Mouse (Mus musculus) erythroblast, embryonic 14.5 days (primary cell): ENCODE data around the gene Crygd. TPM values are rescaled to one million over a fixed set of nuclear protein-coding genes. Genes with fewer than 3 reads are reported as not detected.

ENCODE experiments used
- H3K27me3 ChIP-seq: 2 replicates; pipeline ENCODE4 v1.6.1; 2012; ENCODE audit warnings: inconsistent platforms; ENCODE audit not compliant: control insufficient read depth
- H3K36me3 ChIP-seq: 2 replicates; pipeline ENCODE4 v1.6.1; 2012; ENCODE audit warnings: mild to moderate bottlenecking, inconsistent platforms; ENCODE audit not compliant: control insufficient read depth
- H3K4me1 ChIP-seq: 2 replicates; pipeline ENCODE4 v1.6.1; 2012; ENCODE audit warnings: inconsistent platforms; ENCODE audit not compliant: control insufficient read depth
- H3K4me3 ChIP-seq: replicated peaks from 2 replicates; pipeline ENCODE3; 2012; ENCODE audit warnings: moderate library complexity, mild to moderate bottlenecking, inconsistent platforms
- H3K9me3 ChIP-seq: 2 replicates; pipeline ENCODE4 v1.6.1; 2012; ENCODE audit warnings: low read length, inconsistent platforms, mixed read lengths; ENCODE audit not compliant: control insufficient read depth
- GATA1 ChIP-seq: IDR thresholded peaks from 2 replicates; pipeline ENCODE4 v1.6.1; 2012; ENCODE audit warnings: low read length, inconsistent platforms, mixed read lengths
- TAL1 ChIP-seq: IDR thresholded peaks from 3 replicates; pipeline ENCODE4 v1.6.1; 2012; ENCODE audit warnings: low read length, inconsistent platforms, mixed read lengths
- polyA plus RNA-seq: library from polyadenylated mRNA; stranded (reverse); fragments of >175 nt; gene quantifications from 2 replicates; pipeline ENCODE4 v1.2.3, GENCODE M21; 2012

The Crygd gene
- polyA plus RNA-seq, 1 experiment: not detected

- Histone ChIP-seq H3K4me3 (no peak overlapping the region), H3K27me3 (no peaks in the 10 kb centered on the region), H3K9me3 (no peaks in the 10 kb centered on the region), H3K4me1 (no peaks in the 10 kb centered on the region), H3K36me3 (no peaks in the 10 kb centered on the region)
- TF ChIP-seq GATA1 (no peak), TAL1 (no peak)
Measured at GRCm38 (mm10) chr1:65012726-65013125, 50.5 kb downstream of the Crygd start.

Other genes with a start within 250 kb of the Crygd start
- 0.03 TPM in 2 replicates for gene Plekhm3, start 106.6 kb downstream of the Crygd start, polyA plus RNA-seq
- not detected in 2 replicates for gene Akr1cl, start 30.7 kb downstream of the Crygd start, polyA plus RNA-seq
- not detected in 2 replicates for gene Cryge, start 12.3 kb downstream of the Crygd start, polyA plus RNA-seq
- not detected in 2 replicates for gene Crygc, start 10.2 kb upstream of the Crygd start, polyA plus RNA-seq
- gene Crygb, start 18.8 kb upstream of the Crygd start, polyA plus RNA-seq: not detected in 2 replicates
- not detected in 2 replicates for gene Cryga, start 39.9 kb upstream of the Crygd start, polyA plus RNA-seq
- not detected in 2 replicates for gene Gm28845, start 56.1 kb upstream of the Crygd start, polyA plus RNA-seq
- gene D630023F18Rik, start 59.8 kb upstream of the Crygd start, polyA plus RNA-seq: not detected in 2 replicates
- not detected in 2 replicates for gene Idh1, start 123.0 kb upstream of the Crygd start, polyA plus RNA-seq
- gene Pikfyve, start 123.2 kb upstream of the Crygd start, polyA plus RNA-seq: 0.49 and 0.92 TPM in 2 replicates
- not detected in 2 replicates for gene Pth2r, start 218.6 kb upstream of the Crygd start, polyA plus RNA-seq